Mouse (Mus musculus) E14TG2a.4 (cell line): ENCODE measurements around the gene Tnrc6b.

Experiments used
- CTCF ChIP-seq: conservative IDR thresholded peaks from 2 replicates; pipeline ENCODE4 v1.5.1; 2014; ENCODE audit warnings: low read length
- NANOG ChIP-seq: IDR thresholded peaks from 2 replicates; pipeline ENCODE4 v1.6.1; 2014; ENCODE audit warnings: borderline replicate concordance, low read length, mixed read lengths

GRCm38 (mm10) chr15:80764666-80765065 lies 53.6 kb downstream of the Tnrc6b start:
- no peak for TF ChIP-seq CTCF
- TF ChIP-seq NANOG, result no peak
